ENCODE assay signal across 12 mouse cellular contexts in the genomic region with DNA sequence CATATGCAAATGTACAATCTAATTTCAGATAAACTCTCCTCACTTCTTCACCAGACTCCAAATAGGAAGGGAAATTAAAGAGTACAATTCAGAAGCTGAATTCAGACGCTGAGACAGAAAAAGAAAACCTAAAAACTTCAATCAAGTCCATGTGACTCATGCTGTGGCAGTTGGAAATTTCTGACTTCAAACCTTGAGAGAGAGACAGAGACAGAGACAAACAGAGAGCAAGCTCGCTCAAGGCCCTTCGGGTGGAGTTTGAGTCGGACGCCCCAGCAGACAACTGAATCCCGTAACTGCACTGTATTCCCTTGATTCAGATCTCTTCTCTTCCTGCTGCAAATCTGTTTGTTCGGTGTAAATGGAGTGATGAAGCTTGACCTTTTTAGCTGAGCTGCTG. TPM values are rescaled to one million over a fixed set of nuclear protein-coding genes. Genes with fewer than 3 reads are reported as not detected.
"Had no signal": no experiment of that assay in that cellular context is flagged by ENCODE, and none has a peak within 500 bp of the region (broad histone marks: within the 10 kb centered on the region; RNA-seq: fewer than 3 reads in every experiment).

No protein-coding gene starts in this region.

- H3K27ac ChIP-seq: liver, embryonic 13.5 days; lung, embryonic 15.5 days; midbrain, embryonic 13.5 days; neural tube, embryonic 13.5 days had no signal

- H3K9ac ChIP-seq: limb, embryonic 12.5 days; liver, embryonic 13.5 days; liver, postnatal 0 days; lung, embryonic 15.5 days; midbrain, embryonic 13.5 days; neural tube, embryonic 13.5 days had no signal

- H3K36me3 ChIP-seq: limb, embryonic 12.5 days; liver, embryonic 13.5 days; lung, embryonic 15.5 days; midbrain, embryonic 13.5 days; neural tube, embryonic 13.5 days had no signal

- H3K4me2 ChIP-seq: limb, embryonic 12.5 days; liver, embryonic 13.5 days; lung, embryonic 15.5 days; midbrain, embryonic 13.5 days; neural tube, embryonic 13.5 days had no signal

- H3K27me3 ChIP-seq: limb, embryonic 12.5 days; liver, embryonic 13.5 days; lung, embryonic 15.5 days; midbrain, embryonic 13.5 days; neural tube, embryonic 13.5 days had no signal

- H3K4me1 ChIP-seq: limb, embryonic 12.5 days; liver, embryonic 13.5 days; lung, embryonic 15.5 days had no signal

- DNase-seq: kidney, postnatal 25 days; liver; liver, embryonic 13.5 days; liver, postnatal 0 days; lung, postnatal 14 days; retina, postnatal 1 day; thymus, postnatal 4 days had no signal

- H3K4me3 ChIP-seq: limb, embryonic 12.5 days; liver, embryonic 13.5 days; lung, embryonic 15.5 days; midbrain, embryonic 13.5 days; neural tube, embryonic 13.5 days had no signal

- ATAC-seq: liver, postnatal 0 days; midbrain, embryonic 13.5 days had no signal

- H3K9me3 ChIP-seq: limb, embryonic 12.5 days; liver, embryonic 13.5 days; lung, embryonic 15.5 days; midbrain, embryonic 13.5 days; neural tube, embryonic 13.5 days had no signal

RNA-seq across cellular contexts. Expression of a gene that starts 30.7 kb away (rescaled TPM):
- total RNA-seq: megakaryocyte-erythroid progenitor cell, adult 5-6 weeks had no signal
